Mouse (Mus musculus): ENCODE measurements around the gene Ubtd1. TPM values are rescaled to one million over a fixed set of nuclear protein-coding genes. Genes with fewer than 3 reads are reported as not detected.

The Ubtd1 gene
- polyA plus RNA-seq, 1 experiment from 2014 or later: 21.3 TPM

GRCm38 (mm10) chr19:42036357-42036756 lies 54.8 kb downstream of the Ubtd1 start:
- peaks cover 3% of the 10 kb centered on the region; the same call in 1 of the 2 replicates for H3K36me3 ChIP-seq (ENCODE audit: control insufficient read depth, insufficient read depth, low read length)
- ATAC-seq (ENCODE audit: low FRiP score, low TSS enrichment): no peak

GRCm38 (mm10) chr19:42037167-42037702 lies 55.7 kb downstream of the Ubtd1 start:
- Histone ChIP-seq H3K9ac (ENCODE audit: low read length) (no peak overlapping the region), H3K36me3 (ENCODE audit: control insufficient read depth, insufficient read depth, low read length) (peaks cover 3% of the 10 kb centered on the region; the same call in 1 of the 2 replicates), H3K4me3 (ENCODE audit: low read depth, low read length) (no peak overlapping the region), H3K9me3 (ENCODE audit: control insufficient read depth, low read length) (no peaks in the 10 kb centered on the region), H3K27ac (replicated peaks) (no peak overlapping the region), H3K4me1 (replicated peaks; ENCODE audit: control insufficient read depth, insufficient read depth) (no peaks in the 10 kb centered on the region), H3K4me2 (replicated peaks; ENCODE audit: low read depth) (no peak overlapping the region), H3K27me3 (ENCODE audit: control insufficient read depth, insufficient read depth, low read length) (no peaks in the 10 kb centered on the region)
- DNase-seq (ENCODE audit: low spot score) (no peak), ATAC-seq (ENCODE audit: low FRiP score, low TSS enrichment) (no peak)
- TF ChIP-seq CTCF (IDR thresholded peaks at IDR 0.05; ENCODE audit: low read depth) (no peak), EP300 (optimal IDR thresholded peaks at IDR 0.05) (no peak)
- 60% methylated on average over 11 of the region's 11 CpGs for WGBS

More at GRCm38 (mm10) chr19:42036357-42036756, 54.8 kb downstream of the Ubtd1 start:
- Histone ChIP-seq H3K4me2 (replicated peaks; ENCODE audit: low read depth) (no peak overlapping the region), H3K9ac (ENCODE audit: low read length) (no peak overlapping the region), H3K27ac (replicated peaks) (no peak overlapping the region), H3K27me3 (ENCODE audit: control insufficient read depth, insufficient read depth, low read length) (no peaks in the 10 kb centered on the region), H3K4me3 (ENCODE audit: low read depth, low read length) (no peak overlapping the region), H3K9me3 (ENCODE audit: control insufficient read depth, low read length) (no peaks in the 10 kb centered on the region), H3K4me1 (replicated peaks; ENCODE audit: control insufficient read depth, insufficient read depth) (no peaks in the 10 kb centered on the region)
- DNase-seq (ENCODE audit: low spot score): no peak
- no peak for TF ChIP-seq CTCF (IDR thresholded peaks at IDR 0.05; ENCODE audit: low read depth)
- TF ChIP-seq EP300 (optimal IDR thresholded peaks at IDR 0.05): no peak
- 57% methylated on average over 3 of the region's 3 CpGs for WGBS

GRCm38 (mm10) chr19:42038310-42038709 lies 56.7 kb downstream of the Ubtd1 start:
- no peaks in the 10 kb centered on the region for H3K27me3 ChIP-seq (ENCODE audit: control insufficient read depth, insufficient read depth, low read length)
- no peak overlapping the region for H3K4me2 ChIP-seq (replicated peaks; ENCODE audit: low read depth)
- H3K4me3 ChIP-seq (ENCODE audit: low read depth, low read length): no peak overlapping the region
- no peak overlapping the region for H3K9ac ChIP-seq (ENCODE audit: low read length)
- DNase-seq (ENCODE audit: low spot score) (no peak), ATAC-seq (ENCODE audit: low FRiP score, low TSS enrichment) (no peak)
- TF ChIP-seq EP300 (optimal IDR thresholded peaks at IDR 0.05) (no peak), CTCF (IDR thresholded peaks at IDR 0.05; ENCODE audit: low read depth) (no peak)
- H3K9me3 ChIP-seq (ENCODE audit: control insufficient read depth, low read length): no peaks in the 10 kb centered on the region
- H3K36me3 ChIP-seq (ENCODE audit: control insufficient read depth, insufficient read depth, low read length): peaks cover 3% of the 10 kb centered on the region; the same call in 1 of the 2 replicates
- H3K27ac ChIP-seq (replicated peaks): no peak overlapping the region
- 87% methylated on average over 12 of the region's 12 CpGs for WGBS
- H3K4me1 ChIP-seq (replicated peaks; ENCODE audit: control insufficient read depth, insufficient read depth): no peaks in the 10 kb centered on the region

- Histone ChIP-seq H3K9ac (ENCODE audit: low read length) (no peak overlapping the region), H3K27me3 (ENCODE audit: control insufficient read depth, insufficient read depth, low read length) (no peaks in the 10 kb centered on the region), H3K9me3 (ENCODE audit: control insufficient read depth, low read length) (no peaks in the 10 kb centered on the region), H3K4me3 (ENCODE audit: low read depth, low read length) (no peak overlapping the region), H3K4me1 (replicated peaks; ENCODE audit: control insufficient read depth, insufficient read depth) (peaks cover 3% of the 10 kb centered on the region; the same call in 1 of the 2 replicates), H3K27ac (replicated peaks) (no peak overlapping the region), H3K4me2 (replicated peaks; ENCODE audit: low read depth) (no peak overlapping the region), H3K36me3 (ENCODE audit: control insufficient read depth, insufficient read depth, low read length) (no peaks in the 10 kb centered on the region)
- 95% methylated on average over 6 of the region's 6 CpGs for WGBS
- TF ChIP-seq EP300 (optimal IDR thresholded peaks at IDR 0.05) (no peak), CTCF (IDR thresholded peaks at IDR 0.05; ENCODE audit: low read depth) (no peak)
- DNase-seq (ENCODE audit: low spot score) (no peak), ATAC-seq (ENCODE audit: low FRiP score, low TSS enrichment) (no peak)
Observed at GRCm38 (mm10) chr19:42043988-42044387, 62.4 kb downstream of the Ubtd1 start.

- H3K4me1 ChIP-seq (replicated peaks; ENCODE audit: control insufficient read depth, insufficient read depth): peaks cover 3% of the 10 kb centered on the region; the same call in 1 of the 2 replicates
- peak; percentile 96 for ATAC-seq (ENCODE audit: low FRiP score, low TSS enrichment)
- TF ChIP-seq CTCF (IDR thresholded peaks at IDR 0.05; ENCODE audit: low read depth) (peak; percentile 94), EP300 (optimal IDR thresholded peaks at IDR 0.05) (no peak)
- H3K4me2 ChIP-seq (replicated peaks; ENCODE audit: low read depth): peak within 1 kb of the TSS; percentile 62
- H3K27ac ChIP-seq (replicated peaks): no peak within 1 kb of the TSS
- DNase-seq (ENCODE audit: low spot score): peak; percentile 86
- H3K9ac ChIP-seq (ENCODE audit: low read length): peak within 1 kb of the TSS; percentile 50; the same call in 1 of the 2 replicates
- no peaks in the 10 kb centered on the region for H3K36me3 ChIP-seq (ENCODE audit: control insufficient read depth, insufficient read depth, low read length)
- H3K4me3 ChIP-seq (ENCODE audit: low read depth, low read length): peak within 1 kb of the TSS; percentile 39
- 19% methylated on average over 23 of the region's 23 CpGs for WGBS
- H3K9me3 ChIP-seq (ENCODE audit: control insufficient read depth, low read length): no peaks in the 10 kb centered on the region
- no peaks in the 10 kb centered on the region for H3K27me3 ChIP-seq (ENCODE audit: control insufficient read depth, insufficient read depth, low read length)
Observed at GRCm38 (mm10) chr19:42045269-42046102, 63.9 kb downstream of the Ubtd1 start, which contains the start of gene Hoga1. Gene Hoga1, plus strand, starts transcription at chr19:42045610.

- DNase-seq (ENCODE audit: low spot score) (no peak), ATAC-seq (ENCODE audit: low FRiP score, low TSS enrichment) (no peak)
- WGBS: 85% methylated on average over 1 of the region's 1 CpGs
- Histone ChIP-seq H3K4me2 (replicated peaks; ENCODE audit: low read depth) (no peak overlapping the region), H3K27me3 (ENCODE audit: control insufficient read depth, insufficient read depth, low read length) (no peaks in the 10 kb centered on the region), H3K36me3 (ENCODE audit: control insufficient read depth, insufficient read depth, low read length) (no peaks in the 10 kb centered on the region), H3K4me1 (replicated peaks; ENCODE audit: control insufficient read depth, insufficient read depth) (peaks cover 3% of the 10 kb centered on the region; the same call in 1 of the 2 replicates), H3K9ac (ENCODE audit: low read length) (no peak overlapping the region), H3K9me3 (ENCODE audit: control insufficient read depth, low read length) (no peaks in the 10 kb centered on the region), H3K4me3 (ENCODE audit: low read depth, low read length) (no peak overlapping the region), H3K27ac (replicated peaks) (no peak overlapping the region)
- TF ChIP-seq CTCF (IDR thresholded peaks at IDR 0.05; ENCODE audit: low read depth) (no peak), EP300 (optimal IDR thresholded peaks at IDR 0.05) (no peak)
Observed at GRCm38 (mm10) chr19:42050251-42050650, 68.7 kb downstream of the Ubtd1 start.
